Mouse (Mus musculus): ENCODE results near the gene Arpc5l. TPM values are rescaled to one million over a fixed set of nuclear protein-coding genes. Genes with fewer than 3 reads are reported as not detected.
A peak's percentile ranks its signal among the peaks of the same experiment; 100 is the strongest.
"Not testable (repeated sequence)": the region's sequence is repeated elsewhere in the genome, so short reads cannot be mapped to it uniquely, and the experiment has no call there.

Gene Arpc5l
- total RNA-seq, 1 experiment from 2014 or later, result 71.6 TPM

GRCm38 (mm10) chr2:38999910-39000586 lies 5.1 kb upstream of the Arpc5l start:
- no peak for DNase-seq

DNA sequence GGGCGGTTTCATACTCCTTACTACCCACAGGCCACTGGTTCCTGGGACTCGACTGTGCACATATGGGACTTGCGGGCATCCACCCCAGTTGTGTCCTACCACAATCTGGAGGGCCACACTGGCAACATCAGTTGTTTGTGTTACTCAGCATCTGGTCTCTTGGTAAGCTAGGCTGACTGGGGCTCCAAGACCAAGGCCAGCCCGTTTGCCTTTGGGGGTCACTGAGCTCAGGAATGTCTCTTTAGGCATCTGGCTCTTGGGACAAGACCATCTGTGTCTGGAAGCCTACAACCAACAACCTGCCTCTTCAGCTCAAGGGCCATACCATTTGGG lies 4.6 kb upstream of the Arpc5l start:
- DNase-seq, result no peak

DNA sequence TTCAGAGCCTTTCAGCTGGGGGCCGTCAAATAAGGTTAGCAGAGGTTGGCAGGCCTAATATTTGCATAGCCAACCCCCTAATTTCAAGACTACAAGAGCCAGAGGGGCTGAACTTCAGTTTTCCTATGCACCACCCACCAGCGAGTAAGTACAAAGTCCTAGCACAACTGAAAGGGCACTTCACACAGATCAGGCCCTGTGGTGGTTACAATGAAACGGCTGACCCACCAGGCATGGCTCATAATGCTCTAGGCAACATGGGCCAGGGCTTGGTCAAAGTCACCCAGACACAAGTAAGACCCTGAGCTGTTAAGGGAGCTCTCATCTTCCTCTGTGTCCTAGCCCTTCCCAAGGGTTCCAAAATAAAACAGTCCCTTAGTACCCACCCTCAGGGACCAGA lies 3.3 kb upstream of the Arpc5l start:
- DNase-seq, result no peak

DNA sequence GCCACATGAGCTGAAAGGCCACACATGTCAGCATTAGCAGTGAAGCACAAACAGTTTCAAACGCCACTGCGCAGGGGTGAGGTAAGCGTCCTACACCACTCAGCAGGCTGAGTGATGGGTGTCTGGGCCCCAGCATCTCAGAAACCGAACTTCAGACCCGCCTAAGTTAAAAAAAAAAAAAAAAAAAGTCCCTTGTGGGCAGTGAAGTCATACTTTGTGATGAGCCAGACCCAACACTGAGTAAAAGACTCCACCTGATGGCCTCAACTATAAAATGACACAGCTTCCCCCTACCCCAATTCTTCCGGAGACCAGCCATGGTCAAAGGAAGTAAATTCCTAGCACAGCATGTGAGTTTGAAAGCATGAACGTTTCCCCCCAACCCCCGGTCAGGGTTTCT lies 2.0 kb upstream of the Arpc5l start:
- no peak for DNase-seq

DNA sequence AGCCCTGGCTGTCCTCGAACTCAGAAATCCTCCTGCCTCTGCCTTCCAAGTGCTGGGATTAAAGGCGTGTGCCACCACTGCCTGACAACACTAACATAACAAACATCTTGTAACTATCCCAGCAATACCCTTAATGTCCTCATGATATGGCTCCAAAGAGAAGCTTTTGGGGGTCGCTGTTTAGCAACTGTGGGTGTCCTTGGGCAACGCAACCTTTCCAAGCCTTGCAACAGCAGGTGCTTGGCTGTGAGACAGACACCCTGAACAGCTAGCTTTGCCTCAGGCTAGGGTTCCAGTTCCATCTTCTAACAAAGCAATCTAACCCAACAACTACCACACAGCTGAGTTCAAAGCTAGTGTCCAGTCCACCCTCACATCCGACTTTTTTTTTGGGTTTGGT lies 1.6 kb upstream of the Arpc5l start:
- DNase-seq, result no peak

- peak; percentile 68 for DNase-seq
These were observed 776 bp upstream of the Arpc5l start for GRCm38 (mm10) chr2:39004372-39004771.

DNA sequence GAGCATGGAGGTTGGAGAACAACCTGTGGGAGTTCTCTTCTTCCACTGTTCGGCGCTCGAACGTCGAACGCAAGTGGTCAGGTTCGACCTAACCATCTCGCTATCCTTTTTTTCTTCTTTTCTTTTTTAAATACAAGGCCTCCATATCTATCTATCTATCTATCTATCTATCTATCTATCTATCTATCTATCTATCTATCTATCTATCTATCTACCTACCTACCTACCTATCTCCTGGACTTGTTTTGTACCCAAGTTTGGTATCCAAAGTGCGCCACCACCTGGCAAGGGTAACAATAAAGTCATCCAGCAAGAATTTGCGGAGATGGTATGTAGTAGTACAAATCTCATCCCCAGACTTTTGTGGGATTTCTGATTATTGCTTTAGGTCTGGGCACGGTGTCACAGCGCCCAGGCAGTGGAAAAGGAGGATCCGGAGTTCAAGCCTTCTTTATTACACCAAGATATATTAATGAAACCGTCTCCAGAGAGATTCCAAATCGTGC lies 479 bp downstream of the Arpc5l start, which contains the start of gene Rpl35:
TSS of gene Rpl35 (minus strand) at position 51 of the 506 bp plus-strand sequence.
- DNase-seq, result peak; percentile 74

- no peak for DNase-seq
These were observed 1.1 kb downstream of the Arpc5l start for GRCm38 (mm10) chr2:39006149-39006730.

DNA sequence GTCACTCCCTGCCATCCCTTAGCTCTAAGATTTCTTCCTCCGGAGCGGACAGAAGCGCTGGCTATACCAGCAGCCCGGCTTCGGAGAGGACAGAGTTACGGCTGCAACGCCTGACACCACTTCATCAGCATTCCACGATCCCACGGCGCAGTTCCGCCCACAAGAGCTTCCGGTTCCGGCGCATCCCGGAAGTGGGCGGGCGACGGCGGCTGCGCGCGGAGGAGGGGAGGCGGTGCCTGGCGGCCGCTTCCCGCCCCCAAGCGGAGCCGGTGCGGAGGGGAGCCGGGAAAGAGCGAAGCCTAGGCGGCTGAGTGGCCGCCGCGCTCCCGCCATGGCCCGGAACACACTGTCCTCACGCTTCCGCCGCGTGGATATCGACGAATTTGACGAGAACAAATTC lies 2.7 kb downstream of the Arpc5l start:
- peak; percentile 98 for DNase-seq

- DNase-seq, result no peak
These were observed 3.3 kb downstream of the Arpc5l start for GRCm38 (mm10) chr2:39008350-39008851.

DNA sequence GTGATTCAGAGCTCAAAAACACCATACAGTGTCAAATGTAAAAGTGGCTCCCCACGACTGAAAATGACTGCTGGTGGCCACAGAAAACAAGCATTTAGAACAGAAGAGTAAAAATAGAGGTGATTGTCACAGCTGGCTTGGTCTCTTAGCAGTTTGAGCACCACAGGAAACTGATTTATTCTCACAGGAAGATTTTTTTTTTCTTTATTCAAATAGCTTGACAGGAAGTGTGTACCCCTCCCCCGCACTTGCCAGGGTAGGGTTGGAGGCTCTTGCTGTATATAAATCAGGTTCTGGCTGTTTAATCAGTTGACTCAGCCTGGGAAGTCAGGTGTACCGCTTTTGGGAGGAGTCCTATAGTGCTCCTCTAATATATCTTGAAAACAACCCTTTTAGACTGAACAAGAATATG lies 3.8 kb downstream of the Arpc5l start:
- DNase-seq, result peak; percentile 72

GRCm38 (mm10) chr2:39010144-39010543 lies 5.0 kb downstream of the Arpc5l start:
- DNase-seq, result not testable (repeated sequence)

DNA sequence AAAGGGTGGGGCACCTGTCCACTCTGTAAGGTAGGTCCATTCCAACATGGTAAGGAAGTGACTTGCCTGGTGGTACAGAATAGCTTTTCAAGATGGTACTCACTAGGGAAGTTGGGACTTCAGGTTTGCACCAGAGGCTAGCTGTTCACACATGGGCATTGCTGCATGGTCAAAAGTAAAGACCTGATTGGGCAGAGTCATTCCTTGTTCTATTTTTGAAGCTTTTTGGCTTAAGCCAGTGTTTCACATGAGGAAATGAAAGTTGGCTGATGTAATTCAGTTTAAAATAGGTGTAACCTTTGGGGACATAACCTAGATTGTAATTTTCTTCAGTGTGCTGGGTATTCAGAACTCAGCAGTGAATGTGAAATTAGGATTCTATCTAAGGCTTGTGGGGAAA lies 6.1 kb downstream of the Arpc5l start:
- DNase-seq, result no peak

- DNase-seq, result no peak
These were observed 6.8 kb downstream of the Arpc5l start for GRCm38 (mm10) chr2:39011971-39012370.

- peak; percentile 52 for DNase-seq
These were observed 7.7 kb downstream of the Arpc5l start for GRCm38 (mm10) chr2:39012768-39013279.

DNA sequence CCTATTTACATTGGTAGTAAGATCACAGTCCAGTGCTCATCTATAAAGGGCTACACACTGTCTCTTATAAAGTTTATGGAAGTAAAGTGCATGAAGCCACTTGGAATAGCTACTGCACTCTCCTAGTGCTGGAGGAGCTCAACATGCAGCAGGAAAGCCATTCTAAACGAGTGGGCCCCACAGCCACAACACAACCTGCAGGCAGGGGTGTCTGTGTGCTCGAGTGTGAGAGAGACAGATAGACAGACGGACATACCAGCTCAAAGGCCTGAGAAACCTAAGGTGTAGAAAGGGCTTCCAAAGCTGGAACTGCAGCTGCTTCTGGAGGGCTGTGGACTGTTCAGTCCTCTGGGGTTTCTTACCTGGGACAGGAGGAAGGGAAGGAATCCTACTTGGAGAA lies 11.4 kb downstream of the Arpc5l start:
- DNase-seq, result no peak

DNA sequence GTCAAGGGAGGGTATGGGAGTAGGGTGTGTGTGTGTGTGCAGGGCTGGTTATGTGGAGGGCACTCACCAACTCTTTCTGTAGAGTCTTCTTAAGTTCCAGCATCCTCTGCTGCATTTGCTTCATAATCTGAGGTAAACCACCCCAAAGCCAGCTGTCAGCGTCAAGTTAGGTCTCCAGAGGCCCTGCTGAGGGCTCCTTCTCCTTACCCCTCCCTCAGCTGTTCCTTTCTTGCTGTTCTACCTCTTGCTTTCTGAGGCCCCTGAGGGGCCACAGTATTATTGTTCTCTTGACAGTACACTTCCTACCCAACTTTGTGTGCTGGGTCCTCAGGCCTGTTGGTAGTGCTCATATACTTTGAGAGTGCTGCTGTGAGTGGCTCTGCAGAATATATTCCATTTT lies 14.9 kb downstream of the Arpc5l start:
- no peak for DNase-seq

DNA sequence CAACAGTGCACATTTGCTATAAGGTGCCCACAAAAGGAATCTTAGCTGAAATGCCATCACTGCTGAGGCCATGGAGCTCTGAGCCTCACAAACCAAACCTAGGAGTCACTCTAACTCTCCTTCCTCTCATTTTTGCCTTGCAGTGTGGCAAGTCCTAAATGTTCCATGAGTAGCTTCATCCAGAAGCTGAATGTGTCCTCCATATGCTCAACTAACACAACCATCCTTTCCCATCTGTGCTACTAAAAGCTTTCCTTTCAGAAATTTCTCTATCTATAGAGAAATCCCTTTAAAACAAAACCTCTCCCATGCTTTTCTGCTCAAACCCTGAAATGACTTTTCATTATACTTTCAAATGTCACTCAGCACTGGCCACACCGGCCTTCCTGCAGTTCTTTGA lies 26.5 kb downstream of the Arpc5l start:
- DNase-seq, result no peak

DNA sequence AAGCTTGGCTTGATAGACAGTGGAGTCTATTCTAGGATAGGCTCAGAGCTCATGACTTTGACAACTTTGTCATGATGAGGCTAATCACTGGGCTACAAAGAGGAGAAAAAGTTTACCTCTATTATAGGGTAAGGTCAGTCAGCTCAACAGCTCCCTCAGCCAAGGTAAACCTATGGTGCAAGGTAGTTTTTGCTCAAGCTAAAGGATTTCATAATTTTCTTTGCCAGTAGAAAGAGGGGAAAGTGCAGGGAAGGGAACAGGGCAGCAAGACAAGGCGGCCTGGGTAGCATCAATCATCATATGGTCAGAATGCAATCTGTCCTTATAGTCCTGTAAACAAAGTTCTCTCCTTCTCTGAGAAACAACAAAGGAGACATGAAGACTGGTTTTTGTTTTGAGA lies 35.1 kb downstream of the Arpc5l start:
- DNase-seq, result no peak

- no peak for DNase-seq
These were observed 43.4 kb downstream of the Arpc5l start for GRCm38 (mm10) chr2:39048515-39048914.

- DNase-seq, result no peak
These were observed 59.7 kb downstream of the Arpc5l start for GRCm38 (mm10) chr2:39064687-39065399.

Measured in adrenal gland, postnatal 14 days (tissue).